Mouse (Mus musculus) G1E (cell line): Measurements from ENCODE around the gene Kcnt1.

ENCODE experiments used
- CTCF ChIP-seq: IDR thresholded peaks from 2 replicates; pipeline ENCODE4 v1.5.1; 2012; ENCODE audit warnings: low read depth, low read length, inconsistent platforms, mixed read lengths
- GATA1 ChIP-seq: IDR thresholded peaks from 2 replicates; pipeline ENCODE4 v1.6.1; 2012; ENCODE audit warnings: borderline replicate concordance, low read length, inconsistent platforms, mixed read lengths
- POLR2AphosphoS5 ChIP-seq: IDR thresholded peaks from 2 replicates; pipeline ENCODE4 v1.6.1; 2012; ENCODE audit warnings: low read depth, low read length, inconsistent platforms; ENCODE audit not compliant: insufficient replicate concordance
- TAL1 ChIP-seq: conservative IDR thresholded peaks from 2 replicates; pipeline ENCODE4 v1.6.1; 2012; ENCODE audit warnings: low read depth, low read length, inconsistent platforms, mixed read lengths

GRCm38 (mm10) chr2:25847226-25847625 lies 16.3 kb upstream of the Kcnt1 start, which contains the start of gene Sohlh1:
- TF ChIP-seq CTCF (no peak), TAL1 (no peak), POLR2AphosphoS5 (no peak), GATA1 (no peak)
